In the genomic region with DNA sequence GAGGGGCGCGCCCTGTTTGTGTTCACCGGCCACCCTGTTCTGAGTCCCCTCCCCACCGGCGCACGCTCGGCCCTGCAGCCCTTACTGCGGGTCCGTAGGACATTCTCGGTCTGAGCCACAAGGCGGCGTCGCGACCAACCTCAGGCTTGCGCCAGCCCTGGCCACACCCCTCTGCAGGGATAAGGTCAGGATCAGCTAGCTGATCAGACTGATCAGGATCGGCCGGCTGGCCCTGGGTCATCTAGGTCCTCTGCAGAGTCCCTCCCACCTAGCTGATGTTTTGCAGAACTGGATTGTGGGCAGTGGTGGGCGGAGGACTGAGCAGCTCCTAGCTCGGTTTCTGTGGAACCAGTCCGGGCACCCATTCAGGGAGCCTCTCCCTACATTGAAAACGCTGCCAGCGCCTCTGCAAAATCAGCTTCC, we compare ENCODE assay signal across 8 mouse cellular contexts. TPM values are rescaled to one million over a fixed set of nuclear protein-coding genes. Genes with fewer than 3 reads are reported as not detected.
DNase-seq lines count a peak whose midpoint lies in the region; ATAC-seq and TF ChIP-seq lines count a peak whose summit lies in the region.

Gene Hebp2 (minus strand): TSS at position 264 of the 423 bp plus-strand sequence.

- 0 out of 2 replicates have a peak, but pooled peaks cover 4% of the 10 kb centered on the region for H3K4me1 ChIP-seq in forebrain, postnatal 0 days (ENCODE audit: insufficient read depth)
- H3K4me1 ChIP-seq in hindbrain, embryonic 13.5 days (replicated peaks), result peaks cover 15% of the 10 kb centered on the region

- peak within 1 kb of the TSS; percentile 97 for H3K4me2 ChIP-seq in forebrain, postnatal 0 days (ENCODE audit: low read depth)
- peak within 1 kb of the TSS; percentile 81 for H3K4me2 ChIP-seq in hindbrain, embryonic 13.5 days

- H3K36me3 ChIP-seq in forebrain, postnatal 0 days (ENCODE audit: insufficient read depth), result no peaks in the 10 kb centered on the region
- H3K36me3 ChIP-seq in hindbrain, embryonic 13.5 days, result no peaks in the 10 kb centered on the region

- no peaks in the 10 kb centered on the region for H3K27me3 ChIP-seq in forebrain, postnatal 0 days (ENCODE audit: insufficient read depth, low read length)
- H3K27me3 ChIP-seq in hindbrain, embryonic 13.5 days, result 0 out of 2 replicates have a peak, but pooled peaks cover 3% of the 10 kb centered on the region

- ATAC-seq in forebrain, postnatal 0 days, result peak; percentile 86
- peak; percentile 92 for ATAC-seq in hindbrain, embryonic 13.5 days (ENCODE audit: low FRiP score)
- peak; percentile 94 for ATAC-seq in megakaryocyte-erythroid progenitor cell, adult 5-6 weeks (replicated peaks; ENCODE audit: low FRiP score, low TSS enrichment, poor library complexity, severe bottlenecking)

- H3K27ac ChIP-seq in forebrain, postnatal 0 days (ENCODE audit: low read depth, low read length), result no peak within 1 kb of the TSS
- no peak within 1 kb of the TSS for H3K27ac ChIP-seq in hindbrain, embryonic 13.5 days

- peak; percentile 80 for TF ChIP-seq CTCF in forebrain, postnatal 0 days (IDR thresholded peaks at IDR 0.05; ENCODE audit: low read depth)

- peak; percentile 68 to 85 for DNase-seq in adrenal gland, adult (ENCODE audit: inconsistent age in 2 of 2, low spot score in 1 of 2)
- peak; percentile 70 for DNase-seq in cerebellum, adult 9-10 months
- peak; percentile 78 for DNase-seq in forebrain, postnatal 0 days
- peak; percentile 84 for DNase-seq in left cerebral cortex, postnatal 4 days
- DNase-seq in right cerebral cortex, postnatal 10 days (ENCODE audit: low spot score in 2 of 2), result peak; percentile 64 to 74
- DNase-seq in natural killer cell, adult 2 months (ENCODE audit: low spot score in 2 of 2), result no peak

- peak within 1 kb of the TSS; percentile 59 for H3K9ac ChIP-seq in forebrain, postnatal 0 days
- H3K9ac ChIP-seq in hindbrain, embryonic 13.5 days, result peak within 1 kb of the TSS; percentile 82

- no peaks in the 10 kb centered on the region for H3K9me3 ChIP-seq in forebrain, postnatal 0 days (ENCODE audit: low read length)
- no peaks in the 10 kb centered on the region for H3K9me3 ChIP-seq in hindbrain, embryonic 13.5 days

- peak within 1 kb of the TSS; percentile 55 for H3K4me3 ChIP-seq in forebrain, postnatal 0 days (ENCODE audit: low read depth, low read length)
- peak within 1 kb of the TSS; percentile 60 for H3K4me3 ChIP-seq in hindbrain, embryonic 13.5 days

- WGBS in forebrain, postnatal 0 days, result 3% methylated on average over 22 of the region's 22 CpGs
- WGBS in hindbrain, embryonic 13.5 days, result under 1% methylated on average over 22 of the region's 22 CpGs

- intact Hi-C loops in left cerebral cortex, postnatal 4 days (cut with DNase I), result loop anchor here (10.0 kb wide), 1 partner anchor 299 kb away; the partner anchor contains the start of gene Perp

RNA-seq across cellular contexts. Expression of gene Hebp2, which starts in this region (rescaled TPM):
- total RNA-seq in forebrain, postnatal 0 days (2014; rRNA removed), result 3.8 and 6.3 TPM in 2 replicates
- polyA plus RNA-seq in forebrain, postnatal 0 days (2015; fragmentation: Nextera tagmentation; extraction: Ambion mirVana), result 7.7 and 8.8 TPM in 2 replicates
- 12.3 and 12.8 TPM in 2 replicates for polyA plus RNA-seq in hindbrain, embryonic 13.5 days (2015; fragmentation: Nextera tagmentation; extraction: Ambion mirVana)
- 1 to 10 TPM; 4.9 to 5.4 TPM for total RNA-seq in left cerebral cortex, postnatal 4 days (2021)
- total RNA-seq in megakaryocyte-erythroid progenitor cell, adult 5-6 weeks (2014; fragmentation: Nextera tagmentation), result not detected in 2 replicates
- not detected in 2 replicates for total RNA-seq in megakaryocyte-erythroid progenitor cell, adult 5-6 weeks (2017)

Comparison
In these comparisons a context has a peak if more than half of its experiments do, and no peak if none do; other contexts are left out.
1. Peak in ATAC-seq in megakaryocyte-erythroid progenitor cell, adult 5-6 weeks; RNA of the gene not detected or under 1 TPM.
2. DNase-seq: peak in adrenal gland, adult (2 of 2), cerebellum, adult 9-10 months (single experiment), forebrain, postnatal 0 days (single experiment), left cerebral cortex, postnatal 4 days (single experiment) and right cerebral cortex, postnatal 10 days (2 of 2); none in natural killer cell, adult 2 months (0 of 2).
3. Peak in every context shown above with its lines, with median percentiles within 50 percentile points of each other: ATAC-seq.